Mouse (Mus musculus): ENCODE measurements around the gene Myof.
A peak's percentile ranks its signal among the peaks of the same experiment; 100 is the strongest.

Gene Myof

DNA sequence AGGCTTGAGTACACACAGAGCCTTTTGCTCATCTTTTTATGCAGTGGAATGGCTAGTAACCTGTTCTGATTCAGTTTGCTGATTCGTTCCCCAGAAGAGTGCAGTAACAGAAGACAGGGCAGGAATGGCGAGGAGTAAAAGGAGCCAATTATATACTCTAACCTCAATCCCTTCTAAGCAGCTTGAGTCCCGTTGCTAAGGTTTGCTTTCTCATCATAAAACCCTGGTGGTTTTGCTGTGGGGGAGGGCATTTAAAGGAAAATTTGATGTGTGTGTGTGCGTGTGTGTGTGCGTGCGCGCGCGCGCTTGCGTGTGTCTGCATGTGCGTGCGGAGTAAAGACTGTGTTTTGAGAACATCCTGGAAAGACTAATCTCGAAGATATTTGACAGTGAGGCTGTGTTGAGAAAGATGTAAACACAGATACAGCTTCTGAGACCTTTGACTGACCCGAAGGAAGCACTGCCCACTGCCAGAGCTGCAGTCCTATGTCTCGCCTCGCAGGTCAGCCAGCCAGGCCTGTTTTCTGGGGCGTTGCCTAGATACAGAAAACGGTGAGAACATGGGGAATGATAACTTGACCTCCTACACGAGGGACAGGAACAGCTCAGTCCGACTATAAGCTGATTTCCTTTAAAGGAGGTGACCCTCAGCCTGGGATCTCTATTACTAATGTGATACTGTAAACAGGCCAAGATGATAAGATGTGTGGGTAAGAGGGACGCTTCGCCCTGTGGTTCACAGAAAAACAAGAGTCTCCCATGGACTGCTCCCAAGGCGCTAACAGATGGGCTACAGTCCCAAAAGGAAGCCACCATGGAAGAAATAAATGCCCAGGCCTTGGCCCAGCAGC is 39.5 kb downstream of the Myof start:
- DNase-seq (ENCODE audit: low spot score in 2 of 2): peak; percentile 72 to 79

GRCm38 (mm10) chr19:38002816-38003215 is 40.6 kb downstream of the Myof start:
- DNase-seq (ENCODE audit: low spot score in 2 of 2): peak in 1 of 2 experiments; percentile 57

DNA sequence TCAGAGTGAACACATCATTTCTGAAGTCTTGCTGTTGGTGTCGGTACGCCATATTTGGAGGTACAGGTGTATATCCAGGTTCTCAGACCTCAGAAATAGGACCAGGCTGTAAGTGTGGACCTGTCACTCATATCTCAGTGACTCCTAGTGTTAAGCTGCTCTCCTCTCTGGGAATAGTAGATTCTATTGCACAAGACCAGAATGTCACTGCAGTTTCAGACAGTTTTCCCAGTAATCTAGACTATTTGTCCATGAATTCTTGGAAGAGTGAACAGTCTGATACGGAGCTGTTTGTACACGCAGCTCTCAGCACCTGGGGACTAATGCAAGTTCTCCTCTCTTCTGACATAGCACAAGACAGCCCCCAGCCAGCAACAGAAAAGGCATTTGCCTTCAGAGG is 42.4 kb downstream of the Myof start:
- no peak for DNase-seq (ENCODE audit: low spot score in 2 of 2)

DNA sequence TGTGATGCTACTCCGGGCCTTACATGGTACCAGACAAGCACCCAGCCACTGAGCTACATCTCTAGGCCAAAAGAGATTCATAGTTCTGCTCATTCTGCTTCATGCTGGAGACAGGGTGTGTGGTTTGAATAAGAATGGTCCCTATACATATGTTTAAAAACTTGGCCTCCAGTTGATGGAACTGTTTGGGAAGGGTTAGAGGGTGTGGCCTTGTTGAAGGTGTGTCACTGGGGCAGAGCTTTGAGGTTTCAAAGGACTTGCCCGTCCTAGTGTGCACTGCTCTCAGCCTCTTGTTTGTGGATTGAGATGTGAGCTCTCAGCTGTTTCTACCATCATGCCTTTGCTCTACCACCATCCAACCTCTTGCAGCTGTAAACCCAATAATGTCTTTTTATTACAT is 43.4 kb downstream of the Myof start:
- no peak for DNase-seq (ENCODE audit: low spot score in 2 of 2)

- no peak for DNase-seq (ENCODE audit: low spot score in 2 of 2)
These were observed 49.1 kb downstream of the Myof start for GRCm38 (mm10) chr19:37994301-37994700.

GRCm38 (mm10) chr19:37992184-37992554 is 51.2 kb downstream of the Myof start:
- no peak for DNase-seq (ENCODE audit: low spot score in 2 of 2)

DNA sequence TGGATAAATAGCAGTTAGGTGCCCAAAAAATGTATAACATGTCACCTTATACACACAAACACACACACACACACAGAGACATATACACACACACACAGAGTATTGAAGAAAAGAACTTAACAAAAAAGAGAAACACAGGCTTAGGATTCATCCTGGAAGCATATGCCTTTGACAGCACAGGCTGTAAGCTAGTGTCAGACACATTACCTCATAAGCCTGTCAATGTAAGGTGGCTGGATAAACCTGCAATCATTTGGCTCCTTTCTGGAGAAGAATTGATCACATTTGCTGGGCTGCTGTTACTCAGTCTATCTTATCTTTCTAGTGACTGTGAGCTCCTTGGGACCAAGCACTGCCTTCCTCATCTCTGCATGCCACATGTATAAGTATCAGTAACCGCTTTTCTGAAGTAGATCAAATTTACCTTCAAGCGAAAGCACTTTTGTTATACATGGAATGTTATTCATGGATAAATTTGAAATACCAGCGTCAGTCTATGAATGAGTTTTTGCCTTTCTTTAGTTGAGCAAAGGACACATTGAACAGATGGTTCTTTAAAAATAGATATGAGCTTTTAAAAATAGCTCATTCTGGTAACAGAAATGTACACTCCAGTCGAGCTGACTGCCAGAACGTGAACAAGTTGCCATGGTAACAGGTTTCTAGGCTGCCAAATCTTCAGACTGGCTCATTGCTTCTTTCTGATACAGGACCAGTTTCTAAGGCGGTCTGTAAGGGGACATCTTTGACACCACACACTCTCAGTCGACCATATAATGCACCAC is 51.8 kb downstream of the Myof start:
- no peak for DNase-seq (ENCODE audit: low spot score in 2 of 2)

- DNase-seq (ENCODE audit: low spot score in 2 of 2): no peak
These were observed 53.4 kb downstream of the Myof start for GRCm38 (mm10) chr19:37989971-37990370.

DNA sequence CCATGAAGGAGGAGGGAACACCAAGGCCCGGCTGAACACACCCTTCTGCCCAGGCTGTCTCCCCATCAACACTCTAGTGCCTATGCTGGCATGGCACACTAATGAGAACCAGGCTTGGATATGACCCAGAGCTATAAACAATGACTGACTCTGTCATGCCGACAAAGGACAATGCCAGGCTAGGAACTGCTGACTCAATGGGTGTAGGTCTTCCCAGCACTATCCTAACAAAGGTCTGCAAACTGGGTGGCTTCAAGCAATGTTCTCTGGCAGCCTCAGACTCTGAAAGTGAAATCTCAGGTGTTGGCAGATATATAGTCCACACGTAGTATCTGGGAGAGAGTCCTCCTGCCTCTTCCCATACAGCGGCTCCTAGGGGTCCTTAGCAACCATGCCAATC is 55.2 kb downstream of the Myof start:
- DNase-seq (ENCODE audit: low spot score in 2 of 2): no peak

GRCm38 (mm10) chr19:37985730-37986129 is 57.6 kb downstream of the Myof start:
- DNase-seq (ENCODE audit: low spot score in 2 of 2): peak; percentile 63 to 72

GRCm38 (mm10) chr19:37975951-37976350 is 67.4 kb downstream of the Myof start:
- DNase-seq (ENCODE audit: low spot score in 2 of 2): no peak

GRCm38 (mm10) chr19:37970571-37970970 is 72.8 kb downstream of the Myof start:
- no peak for DNase-seq (ENCODE audit: low spot score in 2 of 2)

- no peak for DNase-seq (ENCODE audit: low spot score in 2 of 2)
These were observed 73.4 kb downstream of the Myof start for GRCm38 (mm10) chr19:37970004-37970403.

GRCm38 (mm10) chr19:37965828-37966227 is 77.5 kb downstream of the Myof start:
- DNase-seq (ENCODE audit: low spot score in 2 of 2): no peak

DNA sequence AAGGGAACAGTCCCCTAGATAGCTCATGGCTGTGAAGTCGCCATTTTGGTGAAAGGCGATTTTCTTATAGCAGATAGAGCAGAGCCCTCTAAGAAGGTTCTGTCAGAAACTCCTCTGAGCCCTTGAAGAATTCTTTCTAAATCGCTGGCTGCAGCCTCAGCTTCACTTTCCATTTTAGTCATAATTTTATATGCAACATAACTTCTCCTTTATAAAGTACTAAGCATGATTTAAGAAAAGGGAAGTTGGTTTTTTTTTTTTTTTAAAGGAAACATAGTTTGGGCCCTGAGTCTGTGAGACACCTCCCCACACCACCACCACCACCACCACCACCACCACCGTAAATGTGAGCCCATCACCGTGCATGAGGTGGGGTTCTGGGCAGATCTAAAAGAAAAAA is 80.0 kb downstream of the Myof start:
- DNase-seq (ENCODE audit: low spot score in 2 of 2): no peak

DNA sequence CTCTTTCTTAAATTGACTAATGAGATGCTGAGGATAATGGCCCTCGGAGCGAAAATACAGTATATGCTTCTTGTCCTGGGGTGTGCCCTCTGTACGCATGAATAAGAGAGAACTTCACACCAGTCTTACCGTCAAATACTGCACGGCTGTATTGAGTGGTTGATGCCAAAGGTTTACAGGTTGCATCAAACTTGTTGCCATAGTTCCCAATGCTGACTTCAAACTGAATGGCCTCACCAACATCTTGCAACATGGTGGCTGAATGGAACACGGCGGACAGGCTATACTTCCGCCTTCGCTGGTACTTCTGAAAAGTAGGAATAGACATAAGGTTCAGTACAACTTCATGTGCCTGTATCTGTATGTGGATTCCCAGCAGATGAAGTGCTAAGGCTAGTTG is 82.6 kb downstream of the Myof start:
- no peak for DNase-seq (ENCODE audit: low spot score in 2 of 2)

DNA sequence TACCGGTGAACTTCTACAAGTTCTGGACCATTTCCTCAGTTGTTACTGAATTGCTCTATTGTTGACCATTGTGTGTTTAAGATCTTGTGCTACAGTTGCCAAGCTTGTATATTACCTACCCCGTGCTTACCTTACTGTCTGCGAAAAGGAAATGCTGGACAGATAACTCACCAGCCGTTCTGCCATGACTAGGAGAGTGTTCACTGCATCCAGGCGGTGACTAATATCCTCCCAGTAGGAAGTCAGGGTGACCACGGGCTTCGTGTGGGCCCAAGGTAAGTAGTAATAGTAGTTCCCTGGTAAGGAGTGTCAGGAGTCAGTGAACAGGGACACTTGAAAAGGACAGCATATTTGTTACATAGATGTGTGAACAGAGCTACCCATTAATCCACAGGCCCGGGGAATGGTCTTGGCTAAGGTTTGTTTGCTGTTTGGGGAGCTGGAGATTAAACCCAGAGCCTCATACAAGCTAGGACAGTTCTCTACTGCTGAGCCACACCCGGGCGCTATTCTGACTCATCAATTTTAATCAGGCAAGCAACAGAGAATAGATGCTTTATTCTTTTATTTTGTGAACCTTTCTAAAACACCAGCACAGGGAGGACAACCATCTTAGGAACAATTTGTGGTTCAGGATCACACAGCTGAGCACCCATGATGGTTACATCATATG is 83.7 kb downstream of the Myof start:
- no peak for DNase-seq (ENCODE audit: low spot score in 2 of 2)

GRCm38 (mm10) chr19:37959076-37959475 is 84.3 kb downstream of the Myof start:
- no peak for DNase-seq (ENCODE audit: low spot score in 2 of 2)

GRCm38 (mm10) chr19:37957256-37957655 is 86.1 kb downstream of the Myof start:
- DNase-seq (ENCODE audit: low spot score in 2 of 2): peak; percentile 24 to 62

GRCm38 (mm10) chr19:37956006-37956405 is 87.4 kb downstream of the Myof start:
- no peak for DNase-seq (ENCODE audit: low spot score in 2 of 2)

DNA sequence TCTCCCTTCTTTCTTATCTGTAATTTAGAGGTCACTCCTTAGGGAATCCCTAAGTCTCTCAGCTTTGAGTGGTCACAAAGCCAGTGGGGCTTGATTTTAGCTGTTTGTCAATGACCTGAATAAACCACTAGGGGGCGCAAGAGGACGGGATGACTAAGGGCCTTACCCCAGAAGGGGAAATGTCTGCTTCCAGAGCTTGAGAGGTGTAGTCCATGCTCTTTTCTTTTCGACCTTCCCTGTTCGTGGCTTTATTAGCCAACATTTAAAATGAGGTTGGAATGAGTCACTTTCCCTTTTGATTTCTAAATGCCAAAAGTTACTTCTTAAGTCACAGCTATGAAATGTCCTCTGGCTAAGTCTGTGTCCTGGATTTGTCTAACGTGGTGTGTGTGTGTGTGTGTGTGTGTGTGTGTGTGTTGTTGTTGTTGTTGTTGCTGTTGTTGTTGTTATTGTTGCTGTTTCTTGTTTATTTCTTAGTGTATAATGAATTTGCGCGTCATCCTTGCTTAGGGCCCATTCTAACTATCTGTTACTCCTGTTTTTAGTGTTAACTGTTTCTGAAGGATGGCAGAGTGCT is 87.9 kb downstream of the Myof start:
- peak; percentile 65 to 72 for DNase-seq (ENCODE audit: low spot score in 2 of 2)

GRCm38 (mm10) chr19:37954772-37955171 is 88.6 kb downstream of the Myof start:
- DNase-seq (ENCODE audit: low spot score in 2 of 2): no peak
